Mouse (Mus musculus) thymus, adult 2 months (tissue): ENCODE data around the gene Gm20489.

Experiments
- CTCF ChIP-seq: fragments of 200-500 bp; IDR thresholded peaks from 2 replicates; pipeline ENCODE4 v1.5.1; 2012; ENCODE audit warnings: mild to moderate bottlenecking, control low read depth, low read length, moderate library complexity, borderline replicate concordance; ENCODE audit not compliant: control insufficient read depth, poor library complexity, insufficient read depth; ENCODE audit errors: extremely low read depth
- POLR2A ChIP-seq: fragments of 200-500 bp; IDR thresholded peaks from 2 replicates; pipeline ENCODE4 v1.6.1; 2012; ENCODE audit warnings: mild to moderate bottlenecking, low read length, control low read depth, moderate library complexity; ENCODE audit not compliant: control insufficient read depth, poor library complexity, insufficient read depth; ENCODE audit errors: extremely low read depth

DNA sequence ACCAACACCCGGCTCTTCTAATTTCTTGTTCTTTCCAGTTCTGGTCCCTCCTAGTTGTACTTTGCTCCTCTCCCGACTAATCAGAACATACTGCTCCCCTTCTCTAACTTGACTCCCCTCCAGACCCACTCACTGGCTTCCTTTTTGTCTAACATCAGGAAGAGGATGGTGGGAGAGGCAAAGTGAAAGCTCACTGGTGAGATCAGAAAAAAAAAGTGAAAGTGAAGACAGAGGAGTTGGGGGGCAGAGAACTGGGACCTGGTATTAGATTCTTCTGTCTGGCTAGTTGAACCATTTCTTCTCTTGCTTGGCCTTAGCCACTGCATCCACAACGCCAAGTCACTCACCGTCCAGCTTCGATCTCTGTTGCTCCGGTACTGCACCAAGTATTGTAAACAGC, 2.2 kb downstream of the Gm20489 start:
- TF ChIP-seq CTCF, result no peak
- TF ChIP-seq POLR2A, result no peak
